Mouse (Mus musculus) kidney, embryonic 14.5 days (tissue): ENCODE results near the gene Ptprd. TPM values are rescaled to one million over a fixed set of nuclear protein-coding genes. Genes with fewer than 3 reads are reported as not detected.
"Not testable (repeated sequence)": the region's sequence is repeated elsewhere in the genome, so short reads cannot be mapped to it uniquely, and the experiment has no call there.

Source experiments
- ATAC-seq: fragments of 200-750 bp; cut with Nextera tagmentation; 2 replicates; pipeline ENCODE4 v1.8.0; 2017; ENCODE audit warnings: moderate number of reproducible peaks, mild to moderate bottlenecking, moderate TSS enrichment, moderate library complexity; ENCODE audit not compliant: low FRiP score, low TSS enrichment
- H3K27ac ChIP-seq: fragments of 300-500 bp; sonication (generic); 2 replicates; pipeline ENCODE4 v1.5.1; 2014; ENCODE audit warnings: low read depth, mild to moderate bottlenecking, low read length, moderate library complexity, mixed read lengths
- H3K27me3 ChIP-seq: fragments of 300-500 bp; sonication (generic); 2 replicates; pipeline ENCODE4 v1.6.1; 2014; ENCODE audit warnings: mild to moderate bottlenecking, low read length; ENCODE audit not compliant: control insufficient read depth, insufficient read depth
- H3K36me3 ChIP-seq: fragments of 300-500 bp; sonication (generic); 2 replicates; pipeline ENCODE4 v1.6.1; 2014; ENCODE audit warnings: low read length, mixed read lengths; ENCODE audit not compliant: control insufficient read depth, insufficient read depth
- H3K4me1 ChIP-seq: fragments of 300-500 bp; sonication (generic); 2 replicates; pipeline ENCODE4 v1.6.1; 2014; ENCODE audit warnings: low read length, mixed read lengths; ENCODE audit not compliant: control insufficient read depth, insufficient read depth
- H3K4me2 ChIP-seq: fragments of 300-500 bp; sonication (generic); replicated peaks from 2 replicates; pipeline ENCODE4 v1.6.1; 2014; ENCODE audit warnings: low read depth, mild to moderate bottlenecking, low read length
- H3K4me3 ChIP-seq: fragments of 300-500 bp; sonication (generic); 2 replicates; pipeline ENCODE4 v1.5.1; 2014; ENCODE audit warnings: mild to moderate bottlenecking, low read length
- H3K9ac ChIP-seq: fragments of 300-500 bp; sonication (generic); 2 replicates; pipeline ENCODE4 v1.6.1; 2014; ENCODE audit warnings: low read depth, mild to moderate bottlenecking, low read length, moderate library complexity
- H3K9me3 ChIP-seq: fragments of 300-500 bp; sonication (generic); 2 replicates; pipeline ENCODE4 v1.6.1; 2016; ENCODE audit warnings: low read length; ENCODE audit not compliant: control insufficient read depth
- WGBS: fragments of 180-500 bp; shearing (Covaris S2); extraction: QIAGEN DNeasy Blood & Tissue Kit; methylation state at CpG from one replicate; pipeline ENCODE4 v1.1.7; 2014; 5-methylcytosine and 5-hydroxymethylcytosine counted together
- polyA plus RNA-seq: library from polyadenylated mRNA; unstranded; fragments of >200 nt; fragmentation: Nextera tagmentation; extraction: Ambion mirVana; gene quantifications from 2 replicates; pipeline ENCODE4 v1.2.1, GENCODE M21; 2014

Ptprd gene
- polyA plus RNA-seq, 1 experiment from 2014 or later, result 34.8 TPM

GRCm38 (mm10) chr4:78038401-78038800 is 173.4 kb downstream of the Ptprd start:
- WGBS, result 23% methylated on average over 5 of the region's 5 CpGs
- Histone ChIP-seq H3K4me1 (no peaks in the 10 kb centered on the region), H3K9me3 (no peaks in the 10 kb centered on the region), H3K36me3 (no peaks in the 10 kb centered on the region), H3K9ac (no peak overlapping the region), H3K4me3 (no peak overlapping the region), H3K27me3 (no peaks in the 10 kb centered on the region), H3K27ac (no peak overlapping the region), H3K4me2 (no peak overlapping the region)
- ATAC-seq, result no peak

- Histone ChIP-seq H3K4me2 (no peak overlapping the region), H3K4me3 (no peak overlapping the region), H3K9ac (no peak overlapping the region), H3K27me3 (no peaks in the 10 kb centered on the region), H3K36me3 (no peaks in the 10 kb centered on the region), H3K4me1 (no peaks in the 10 kb centered on the region), H3K9me3 (no peaks in the 10 kb centered on the region), H3K27ac (no peak overlapping the region)
- WGBS, result 58% methylated on average over 1 of the region's 1 CpGs
- ATAC-seq, result no peak
Measured at GRCm38 (mm10) chr4:78002065-78002464, 209.7 kb downstream of the Ptprd start.

GRCm38 (mm10) chr4:77992709-77993108 is 219.1 kb downstream of the Ptprd start:
- no peaks in the 10 kb centered on the region for H3K36me3 ChIP-seq
- H3K27me3 ChIP-seq, result no peaks in the 10 kb centered on the region
- no peak overlapping the region for H3K9ac ChIP-seq
- ATAC-seq, result no peak
- no peaks in the 10 kb centered on the region for H3K9me3 ChIP-seq
- no peak overlapping the region for H3K27ac ChIP-seq
- 76% methylated on average over 4 of the region's 4 CpGs for WGBS
- no peak overlapping the region for H3K4me3 ChIP-seq
- no peak overlapping the region for H3K4me2 ChIP-seq
- H3K4me1 ChIP-seq, result no peaks in the 10 kb centered on the region

GRCm38 (mm10) chr4:77982094-77982493 is 229.7 kb downstream of the Ptprd start:
- Histone ChIP-seq H3K36me3 (no peaks in the 10 kb centered on the region), H3K27ac (no peak overlapping the region), H3K9ac (no peak overlapping the region), H3K4me1 (no peaks in the 10 kb centered on the region), H3K4me3 (no peak overlapping the region), H3K4me2 (no peak overlapping the region), H3K9me3 (no peaks in the 10 kb centered on the region), H3K27me3 (no peaks in the 10 kb centered on the region)
- no peak for ATAC-seq
- 88% methylated on average over 4 of the region's 4 CpGs for WGBS

GRCm38 (mm10) chr4:77961711-77962110 is 250.1 kb downstream of the Ptprd start:
- no peak overlapping the region for H3K4me3 ChIP-seq
- H3K9me3 ChIP-seq, result no peaks in the 10 kb centered on the region
- H3K9ac ChIP-seq, result no peak overlapping the region
- 26% methylated on average over 2 of the region's 2 CpGs for WGBS
- ATAC-seq, result no peak
- H3K27ac ChIP-seq, result no peak overlapping the region
- H3K36me3 ChIP-seq, result no peaks in the 10 kb centered on the region
- H3K27me3 ChIP-seq, result no peaks in the 10 kb centered on the region
- no peaks in the 10 kb centered on the region for H3K4me1 ChIP-seq
- H3K4me2 ChIP-seq, result no peak overlapping the region

GRCm38 (mm10) chr4:77889489-77889888 is 322.3 kb downstream of the Ptprd start:
- no peaks in the 10 kb centered on the region for H3K27me3 ChIP-seq
- no peak overlapping the region for H3K9ac ChIP-seq
- H3K4me2 ChIP-seq, result no peak overlapping the region
- no peak overlapping the region for H3K4me3 ChIP-seq
- no peak for ATAC-seq
- WGBS, result 86% methylated on average over 4 of the region's 4 CpGs
- H3K4me1 ChIP-seq, result no peaks in the 10 kb centered on the region
- no peak overlapping the region for H3K27ac ChIP-seq
- H3K36me3 ChIP-seq, result no peaks in the 10 kb centered on the region
- no peaks in the 10 kb centered on the region for H3K9me3 ChIP-seq

GRCm38 (mm10) chr4:77880213-77880612 is 331.5 kb downstream of the Ptprd start:
- H3K27ac ChIP-seq, result no peak overlapping the region
- H3K4me3 ChIP-seq, result no peak overlapping the region
- WGBS, result 59% methylated on average over 2 of the region's 2 CpGs
- H3K9me3 ChIP-seq, result no peaks in the 10 kb centered on the region
- no peak overlapping the region for H3K9ac ChIP-seq
- H3K4me2 ChIP-seq, result no peak overlapping the region
- H3K4me1 ChIP-seq, result no peaks in the 10 kb centered on the region
- no peaks in the 10 kb centered on the region for H3K36me3 ChIP-seq
- no peak for ATAC-seq
- H3K27me3 ChIP-seq, result no peaks in the 10 kb centered on the region

GRCm38 (mm10) chr4:77861269-77861668 is 350.5 kb downstream of the Ptprd start:
- ATAC-seq, result no peak
- no peak overlapping the region for H3K9ac ChIP-seq
- H3K4me2 ChIP-seq, result no peak overlapping the region
- WGBS, result 54% methylated on average over 5 of the region's 5 CpGs
- no peaks in the 10 kb centered on the region for H3K4me1 ChIP-seq
- H3K27ac ChIP-seq, result no peak overlapping the region
- no peaks in the 10 kb centered on the region for H3K36me3 ChIP-seq
- H3K27me3 ChIP-seq, result no peaks in the 10 kb centered on the region
- no peak overlapping the region for H3K4me3 ChIP-seq
- no peaks in the 10 kb centered on the region for H3K9me3 ChIP-seq

GRCm38 (mm10) chr4:77797391-77797790 is 414.4 kb downstream of the Ptprd start:
- not testable (repeated sequence) for H3K27ac ChIP-seq, H3K36me3 ChIP-seq, H3K9me3 ChIP-seq, H3K27me3 ChIP-seq, H3K4me1 ChIP-seq, H3K4me2 ChIP-seq, H3K9ac ChIP-seq, H3K4me3 ChIP-seq, ATAC-seq
- 87% methylated on average over 1 of the region's 1 CpGs for WGBS

GRCm38 (mm10) chr4:77777237-77777636 is 434.5 kb downstream of the Ptprd start:
- H3K9ac ChIP-seq, result no peak overlapping the region
- no peaks in the 10 kb centered on the region for H3K36me3 ChIP-seq
- H3K4me3 ChIP-seq, result no peak overlapping the region
- H3K27ac ChIP-seq, result no peak overlapping the region
- no peaks in the 10 kb centered on the region for H3K9me3 ChIP-seq
- no peak overlapping the region for H3K4me2 ChIP-seq
- no peaks in the 10 kb centered on the region for H3K27me3 ChIP-seq
- ATAC-seq, result no peak
- 83% methylated on average over 2 of the region's 2 CpGs for WGBS
- H3K4me1 ChIP-seq, result no peaks in the 10 kb centered on the region
